Mouse (Mus musculus) spleen, adult 2 months (tissue): ENCODE measurements around the gene Rras2. TPM values are rescaled to one million over a fixed set of nuclear protein-coding genes. Genes with fewer than 3 reads are reported as not detected.

Experiments
- DNase-seq, 2 experiments: peaks; one replicate each; pipeline versions ENCODE4 v3.0.0 to v3.0.0-alpha.2; 2012 to 2021; ENCODE audit warnings: low spot score in 2 of 2, low read depth in 1 of 2
- H3K27ac ChIP-seq: fragments of 200-500 bp; 2 replicates; pipeline ENCODE4 v1.5.1; 2012; ENCODE audit warnings: low read length, inconsistent platforms; ENCODE audit not compliant: insufficient read depth
- H3K27me3 ChIP-seq: fragments of 200-500 bp; 2 replicates; pipeline ENCODE4 v1.6.1; 2012; ENCODE audit warnings: mild to moderate bottlenecking, moderate library complexity, low read length, inconsistent platforms; ENCODE audit not compliant: control insufficient read depth, insufficient read depth
- H3K36me3 ChIP-seq: fragments of 200-500 bp; 2 replicates; pipeline ENCODE4 v1.6.1; 2012; ENCODE audit warnings: mild to moderate bottlenecking, low read length, inconsistent platforms; ENCODE audit not compliant: control insufficient read depth, insufficient read depth
- H3K4me1 ChIP-seq: fragments of 200-500 bp; 2 replicates; pipeline ENCODE4 v1.6.1; 2011; ENCODE audit warnings: inconsistent platforms; ENCODE audit not compliant: control insufficient read depth, insufficient read depth, insufficient read length
- H3K4me3 ChIP-seq: fragments of 200-500 bp; 2 replicates; pipeline ENCODE4 v1.5.1; 2011; ENCODE audit warnings: mild to moderate bottlenecking, inconsistent platforms; ENCODE audit not compliant: insufficient read depth, insufficient read length; ENCODE audit errors: extremely low read depth
- CTCF ChIP-seq: fragments of 200-500 bp; IDR thresholded peaks from 2 replicates; pipeline ENCODE4 v1.5.1; 2011; ENCODE audit warnings: mild to moderate bottlenecking, inconsistent platforms; ENCODE audit not compliant: insufficient read depth, insufficient read length, insufficient replicate concordance; ENCODE audit errors: extremely low read depth
- POLR2A ChIP-seq: fragments of 200-500 bp; IDR thresholded peaks from 2 replicates; pipeline ENCODE4 v1.6.1; 2011; ENCODE audit warnings: low read depth, low read length, inconsistent platforms
- WGBS: fragments of 180-500 bp; shearing (Covaris S2); methylation state at CpG from one replicate; pipeline ENCODE4 v1.1.7; 2018; 5-methylcytosine and 5-hydroxymethylcytosine counted together
- polyA plus RNA-seq: library from polyadenylated mRNA; depleted of rRNA; stranded (reverse); fragments of >200 nt; gene quantifications from 2 replicates; pipeline ENCODE4 v1.2.3, GENCODE M21; 2012

Gene Rras2
- polyA plus RNA-seq, 1 experiment, result 14.4 TPM

GRCm38 (mm10) chr7:114074595-114074994 lies 43.0 kb downstream of the Rras2 start:
- Histone ChIP-seq H3K36me3 (no peaks in the 10 kb centered on the region), H3K27me3 (no peaks in the 10 kb centered on the region), H3K4me1 (peaks cover 16% of the 10 kb centered on the region), H3K4me3 (no peak overlapping the region), H3K27ac (no peak overlapping the region)
- TF ChIP-seq POLR2A, result no peak
- no peak for TF ChIP-seq CTCF
- 90% methylated on average over 2 of the region's 2 CpGs for WGBS
- DNase-seq, result no peak

GRCm38 (mm10) chr7:114074133-114074532 lies 43.4 kb downstream of the Rras2 start:
- Histone ChIP-seq H3K27me3 (no peaks in the 10 kb centered on the region), H3K27ac (no peak overlapping the region), H3K36me3 (no peaks in the 10 kb centered on the region), H3K4me1 (peaks cover 17% of the 10 kb centered on the region), H3K4me3 (no peak overlapping the region)
- WGBS, result 81% methylated on average over 7 of the region's 7 CpGs
- TF ChIP-seq CTCF, result no peak
- TF ChIP-seq POLR2A, result no peak
- DNase-seq, result no peak

- TF ChIP-seq CTCF (no peak), POLR2A (no peak)
- Histone ChIP-seq H3K4me3 (no peak overlapping the region), H3K27ac (no peak overlapping the region), H3K27me3 (no peaks in the 10 kb centered on the region), H3K4me1 (peaks cover 27% of the 10 kb centered on the region), H3K36me3 (no peaks in the 10 kb centered on the region)
- WGBS, result 67% methylated on average over 13 of the region's 13 CpGs
- DNase-seq, result no peak
Observed at GRCm38 (mm10) chr7:114071851-114072616, 45.5 kb downstream of the Rras2 start.

GRCm38 (mm10) chr7:114071395-114071794 lies 46.2 kb downstream of the Rras2 start:
- no peak for DNase-seq
- Histone ChIP-seq H3K4me1 (peaks cover 29% of the 10 kb centered on the region), H3K4me3 (no peak overlapping the region), H3K27ac (no peak overlapping the region), H3K27me3 (no peaks in the 10 kb centered on the region), H3K36me3 (no peaks in the 10 kb centered on the region)
- TF ChIP-seq POLR2A (no peak), CTCF (no peak)
- WGBS, result 90% methylated on average over 5 of the region's 5 CpGs

- peak overlapping the region; percentile 72 for H3K27ac ChIP-seq
- no peak for DNase-seq
- TF ChIP-seq POLR2A, result no peak
- no peak for TF ChIP-seq CTCF
- no peak overlapping the region for H3K4me3 ChIP-seq
- no peaks in the 10 kb centered on the region for H3K27me3 ChIP-seq
- peaks cover 29% of the 10 kb centered on the region for H3K4me1 ChIP-seq
- no peaks in the 10 kb centered on the region for H3K36me3 ChIP-seq
- WGBS, result 74% methylated on average over 3 of the region's 3 CpGs
Observed at GRCm38 (mm10) chr7:114070458-114070840, 47.1 kb downstream of the Rras2 start.

- DNase-seq, result peak in 1 of 2 experiments; percentile 25
- peak overlapping the region; percentile 72 for H3K27ac ChIP-seq
- TF ChIP-seq CTCF (no peak), POLR2A (no peak)
- no peaks in the 10 kb centered on the region for H3K36me3 ChIP-seq
- no peak overlapping the region for H3K4me3 ChIP-seq
- no peaks in the 10 kb centered on the region for H3K27me3 ChIP-seq
- 33% methylated on average over 11 of the region's 11 CpGs for WGBS
- peaks cover 29% of the 10 kb centered on the region for H3K4me1 ChIP-seq
Observed at GRCm38 (mm10) chr7:114069726-114070457, 47.7 kb downstream of the Rras2 start.
